Mouse (Mus musculus) spleen, adult 2 months (tissue): ENCODE results near the gene Gm11938. TPM values are rescaled to one million over a fixed set of nuclear protein-coding genes. Genes with fewer than 3 reads are reported as not detected.

Experiments
- DNase-seq, 2 experiments: peaks; one replicate each; pipeline versions ENCODE4 v3.0.0 to v3.0.0-alpha.2; 2012 to 2021; ENCODE audit warnings: low spot score in 2 of 2, low read depth in 1 of 2
- H3K27ac ChIP-seq: fragments of 200-500 bp; 2 replicates; pipeline ENCODE4 v1.5.1; 2012; ENCODE audit warnings: low read length, inconsistent platforms; ENCODE audit not compliant: insufficient read depth
- H3K27me3 ChIP-seq: fragments of 200-500 bp; 2 replicates; pipeline ENCODE4 v1.6.1; 2012; ENCODE audit warnings: mild to moderate bottlenecking, moderate library complexity, low read length, inconsistent platforms; ENCODE audit not compliant: control insufficient read depth, insufficient read depth
- H3K36me3 ChIP-seq: fragments of 200-500 bp; 2 replicates; pipeline ENCODE4 v1.6.1; 2012; ENCODE audit warnings: mild to moderate bottlenecking, low read length, inconsistent platforms; ENCODE audit not compliant: control insufficient read depth, insufficient read depth
- H3K4me1 ChIP-seq: fragments of 200-500 bp; 2 replicates; pipeline ENCODE4 v1.6.1; 2011; ENCODE audit warnings: inconsistent platforms; ENCODE audit not compliant: control insufficient read depth, insufficient read depth, insufficient read length
- H3K4me3 ChIP-seq: fragments of 200-500 bp; 2 replicates; pipeline ENCODE4 v1.5.1; 2011; ENCODE audit warnings: mild to moderate bottlenecking, inconsistent platforms; ENCODE audit not compliant: insufficient read depth, insufficient read length; ENCODE audit errors: extremely low read depth
- CTCF ChIP-seq: fragments of 200-500 bp; IDR thresholded peaks from 2 replicates; pipeline ENCODE4 v1.5.1; 2011; ENCODE audit warnings: mild to moderate bottlenecking, inconsistent platforms; ENCODE audit not compliant: insufficient read depth, insufficient read length, insufficient replicate concordance; ENCODE audit errors: extremely low read depth
- POLR2A ChIP-seq: fragments of 200-500 bp; IDR thresholded peaks from 2 replicates; pipeline ENCODE4 v1.6.1; 2011; ENCODE audit warnings: low read depth, low read length, inconsistent platforms
- WGBS: fragments of 180-500 bp; shearing (Covaris S2); methylation state at CpG from one replicate; pipeline ENCODE4 v1.1.7; 2018; 5-methylcytosine and 5-hydroxymethylcytosine counted together
- polyA plus RNA-seq: library from polyadenylated mRNA; depleted of rRNA; stranded (reverse); fragments of >200 nt; gene quantifications from 2 replicates; pipeline ENCODE4 v1.2.3, GENCODE M21; 2012; rRNA removed

Gene Gm11938
- polyA plus RNA-seq, 1 experiment, result not detected

- Histone ChIP-seq H3K36me3 (no peaks in the 10 kb centered on the region), H3K4me1 (no peaks in the 10 kb centered on the region), H3K27me3 (no peaks in the 10 kb centered on the region), H3K27ac (no peak overlapping the region), H3K4me3 (no peak overlapping the region)
- TF ChIP-seq POLR2A (no peak), CTCF (no peak)
- DNase-seq, result no peak
- 84% methylated on average over 2 of the region's 2 CpGs for WGBS
These were observed 46.9 kb downstream of the Gm11938 start for GRCm38 (mm10) chr11:99556195-99556594.

Other genes starting within 250 kb of the Gm11938 start
- gene Krt28, start 228.4 kb downstream of the Gm11938 start, polyA plus RNA-seq, result not detected in 2 replicates
- gene Krt10, start 213.9 kb downstream of the Gm11938 start, polyA plus RNA-seq, result 0.22 and 0.23 TPM in 2 replicates
- 0.05 TPM in 1 of 2 replicates, not detected in the other for gene Krt12, start 181.0 kb downstream of the Gm11938 start, polyA plus RNA-seq
- 0.16 TPM in 2 replicates for gene Krt20, start 165.2 kb downstream of the Gm11938 start, polyA plus RNA-seq
- 0.06 and 0.14 TPM in 2 replicates for gene Krt23, start 110.2 kb downstream of the Gm11938 start, polyA plus RNA-seq
- not detected in 2 replicates for gene Krt39, start 82.0 kb downstream of the Gm11938 start, polyA plus RNA-seq
- gene Krt40, start 60.1 kb downstream of the Gm11938 start, polyA plus RNA-seq, result not detected in 2 replicates
- not detected in 2 replicates for gene Krtap3-3, start 52.4 kb downstream of the Gm11938 start, polyA plus RNA-seq
- gene Krtap3-2, start 46.5 kb downstream of the Gm11938 start, polyA plus RNA-seq, result not detected in 2 replicates
- gene Gm11939, start 43.8 kb downstream of the Gm11938 start, polyA plus RNA-seq, result not detected in 2 replicates
- gene Krtap3-1, start 36.7 kb downstream of the Gm11938 start, polyA plus RNA-seq, result not detected in 2 replicates
- not detected in 2 replicates for gene Krtap1-5, start 22.3 kb downstream of the Gm11938 start, polyA plus RNA-seq
- not detected in 2 replicates for gene Krtap1-4, start 19.7 kb downstream of the Gm11938 start, polyA plus RNA-seq
- gene Krtap1-3, start 12.0 kb downstream of the Gm11938 start, polyA plus RNA-seq, result not detected in 2 replicates
- gene Krtap9-3, start 5.2 kb downstream of the Gm11938 start, polyA plus RNA-seq, result not detected in 2 replicates
- gene Gm11937, start 6.9 kb upstream of the Gm11938 start, polyA plus RNA-seq, result not detected in 2 replicates
- not detected in 2 replicates for gene Krtap2-4, start 11.5 kb upstream of the Gm11938 start, polyA plus RNA-seq
- not detected in 2 replicates for gene Gm11562, start 17.1 kb upstream of the Gm11938 start, polyA plus RNA-seq
- not detected in 2 replicates for gene Krtap4-1, start 24.9 kb upstream of the Gm11938 start, polyA plus RNA-seq
- not detected in 2 replicates for gene Krtap4-2, start 31.8 kb upstream of the Gm11938 start, polyA plus RNA-seq
- gene Krtap4-7, start 40.8 kb upstream of the Gm11938 start, polyA plus RNA-seq, result not detected in 2 replicates
- gene Gm11555, start 46.9 kb upstream of the Gm11938 start, polyA plus RNA-seq, result not detected in 2 replicates
- gene Gm11563, start 55.7 kb upstream of the Gm11938 start, polyA plus RNA-seq, result not detected in 2 replicates
- gene Krtap4-6, start 62.7 kb upstream of the Gm11938 start, polyA plus RNA-seq, result not detected in 2 replicates
- gene Gm14190, start 87.4 kb upstream of the Gm11938 start, polyA plus RNA-seq, result not detected in 2 replicates
- not detected in 2 replicates for gene Gm14180, start 131.0 kb upstream of the Gm11938 start, polyA plus RNA-seq
- gene Gm11595, start 169.6 kb upstream of the Gm11938 start, polyA plus RNA-seq, result not detected in 2 replicates
- not detected in 2 replicates for gene Krtap4-8, start 177.4 kb upstream of the Gm11938 start, polyA plus RNA-seq
- not detected in 2 replicates for gene Krtap4-9, start 181.9 kb upstream of the Gm11938 start, polyA plus RNA-seq
- gene Gm11596, start 190.2 kb upstream of the Gm11938 start, polyA plus RNA-seq, result not detected in 2 replicates
- not detected in 2 replicates for gene Gm11569, start 195.6 kb upstream of the Gm11938 start, polyA plus RNA-seq
- gene Gm11554, start 201.1 kb upstream of the Gm11938 start, polyA plus RNA-seq, result not detected in 2 replicates
- gene Krtap4-13, start 206.6 kb upstream of the Gm11938 start, polyA plus RNA-seq, result not detected in 2 replicates
- not detected in 2 replicates for gene Gm11564, start 212.4 kb upstream of the Gm11938 start, polyA plus RNA-seq
- not detected in 2 replicates for gene 2300003K06Rik, start 234.8 kb upstream of the Gm11938 start, polyA plus RNA-seq
- gene Krtap4-16, start 248.3 kb upstream of the Gm11938 start, polyA plus RNA-seq, result not detected in 2 replicates